Mouse (Mus musculus) bone marrow macrophage, adult 2 months (primary cell): Measurements from ENCODE around the gene Cdc42ep4. TPM values are rescaled to one million over a fixed set of nuclear protein-coding genes. Genes with fewer than 3 reads are reported as not detected.

Experiments
- H3K27ac ChIP-seq: 2 replicates; pipeline ENCODE4 v1.5.1; 2012; ENCODE audit warnings: low read depth, low read length; ENCODE audit not compliant: insufficient read depth
- H3K4me1 ChIP-seq: 2 replicates; pipeline ENCODE4 v1.6.1; 2012; ENCODE audit warnings: low read length; ENCODE audit not compliant: control insufficient read depth, insufficient read depth
- H3K4me3 ChIP-seq: 2 replicates; pipeline ENCODE4 v1.5.1; 2012; ENCODE audit warnings: mild to moderate bottlenecking, low read length, moderate library complexity; ENCODE audit not compliant: insufficient read depth
- CTCF ChIP-seq: IDR thresholded peaks from 2 replicates; pipeline ENCODE4 v1.5.1; 2012; ENCODE audit warnings: low read depth, mild to moderate bottlenecking, low read length, moderate library complexity
- POLR2A ChIP-seq: IDR thresholded peaks from 2 replicates; pipeline ENCODE4 v1.6.1; 2012; ENCODE audit warnings: mild to moderate bottlenecking, low read depth, low read length, borderline replicate concordance
- polyA plus RNA-seq: library from polyadenylated mRNA; stranded (reverse); fragments of >200 nt; gene quantifications from 2 replicates; pipeline ENCODE4 v1.2.4, GENCODE M21; 2012; ENCODE audit not compliant: missing spikeins, insufficient read depth, insufficient read length

Gene Cdc42ep4
- polyA plus RNA-seq, 1 experiment: 20.9 TPM

DNA sequence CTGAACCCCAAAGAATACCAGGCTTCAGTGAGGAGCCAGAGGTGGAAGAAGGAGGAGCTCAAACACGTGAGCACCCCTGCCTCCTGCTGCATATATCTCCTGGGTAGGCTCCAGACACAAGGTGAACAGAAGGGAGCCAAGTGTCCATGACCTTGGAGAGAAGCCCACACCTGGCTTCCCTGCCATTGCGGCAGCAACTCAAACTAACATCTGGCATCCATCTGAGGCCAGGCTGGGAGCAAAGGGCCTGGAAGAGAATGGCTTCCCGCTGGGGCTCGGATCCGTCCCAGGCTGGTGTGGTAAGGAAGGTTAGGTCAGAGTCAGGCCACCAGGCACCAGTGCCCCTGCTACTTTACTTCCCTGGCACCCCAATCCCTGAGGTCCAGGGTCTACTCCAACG is 23.7 kb downstream of the Cdc42ep4 start:
- Histone ChIP-seq H3K4me1 (peaks cover 34% of the 10 kb centered on the region), H3K27ac (no peak overlapping the region), H3K4me3 (no peak overlapping the region)
- no peak for TF ChIP-seq POLR2A
- TF ChIP-seq CTCF: no peak

DNA sequence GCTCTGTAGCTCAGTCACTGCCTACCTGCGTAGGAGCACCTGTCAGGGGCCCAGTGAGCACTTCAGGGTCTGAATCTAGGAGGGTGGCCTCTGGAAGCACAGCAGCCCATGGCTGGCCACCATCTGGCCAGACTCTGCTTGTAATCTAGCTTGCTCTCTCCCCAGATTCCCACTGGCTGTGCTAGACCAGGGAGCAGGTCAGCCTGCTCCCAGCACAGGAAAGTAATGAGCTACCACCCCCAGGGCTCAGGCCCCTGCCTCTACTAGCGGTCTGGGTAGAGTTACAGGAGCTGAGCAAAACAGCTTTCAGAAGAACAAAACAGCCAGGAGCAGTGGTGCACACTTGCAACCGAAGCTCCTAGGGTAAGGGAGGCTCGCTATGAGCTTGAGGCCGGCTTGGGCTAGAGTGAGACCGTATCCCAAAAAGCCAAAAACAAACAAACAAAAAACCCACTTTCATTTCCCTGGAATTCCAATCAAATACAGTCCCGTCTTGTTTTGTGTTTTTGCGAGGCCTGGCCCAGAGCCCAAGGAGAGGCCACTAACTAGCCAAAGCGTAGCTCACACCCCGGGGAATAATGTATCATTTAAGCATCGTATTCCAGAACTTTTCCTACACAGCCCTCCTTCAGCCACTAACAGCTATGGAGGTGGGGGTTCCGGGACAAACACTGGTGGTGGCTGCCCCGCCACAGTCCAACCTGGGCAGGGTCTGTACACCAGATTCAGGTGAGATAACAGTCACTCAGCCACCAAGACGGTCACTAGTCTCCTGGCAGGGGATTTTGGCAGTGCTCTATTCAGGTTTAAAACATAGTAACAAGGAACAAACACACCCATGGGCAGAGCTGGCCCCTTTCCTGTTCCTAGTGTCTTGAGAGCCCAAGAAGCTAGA is 24.4 kb downstream of the Cdc42ep4 start:
- H3K4me3 ChIP-seq: no peak overlapping the region
- no peak overlapping the region for H3K27ac ChIP-seq
- peaks cover 26% of the 10 kb centered on the region for H3K4me1 ChIP-seq
- no peak for TF ChIP-seq CTCF
- TF ChIP-seq POLR2A: no peak

- TF ChIP-seq CTCF (no peak), POLR2A (no peak)
- Histone ChIP-seq H3K27ac (no peak overlapping the region), H3K4me3 (no peak overlapping the region), H3K4me1 (peaks cover 9% of the 10 kb centered on the region)
These were observed 26.2 kb downstream of the Cdc42ep4 start for GRCm38 (mm10) chr11:113725235-113726048.

GRCm38 (mm10) chr11:113722405-113723090 is 29.1 kb downstream of the Cdc42ep4 start:
- H3K27ac ChIP-seq: no peak overlapping the region
- H3K4me1 ChIP-seq: no peaks in the 10 kb centered on the region
- no peak for TF ChIP-seq CTCF
- no peak for TF ChIP-seq POLR2A
- H3K4me3 ChIP-seq: no peak overlapping the region

- Histone ChIP-seq H3K27ac (no peak overlapping the region), H3K4me1 (peaks cover 7% of the 10 kb centered on the region), H3K4me3 (no peak overlapping the region)
- TF ChIP-seq POLR2A (no peak), CTCF (no peak)
These were observed 33.8 kb downstream of the Cdc42ep4 start for GRCm38 (mm10) chr11:113717767-113718424.

DNA sequence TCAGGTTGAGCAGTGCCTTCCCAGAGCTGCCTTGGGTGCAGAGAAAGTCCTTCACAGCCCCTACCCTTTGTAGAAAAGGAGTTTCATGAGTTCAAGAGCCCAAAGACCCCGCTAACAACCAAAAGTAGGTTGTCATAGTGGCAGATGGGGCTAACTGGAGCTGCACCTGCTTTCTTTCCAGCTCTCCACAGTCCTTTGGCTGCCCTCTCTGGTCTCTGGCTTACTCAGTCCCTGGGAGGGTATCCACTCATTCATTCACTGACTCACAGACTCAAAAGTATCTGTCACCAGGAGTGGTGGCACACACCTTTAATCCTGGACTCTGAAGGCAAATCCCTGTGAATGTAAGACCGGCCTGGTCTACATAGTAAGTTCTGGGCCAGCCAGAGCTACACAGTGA is 35.5 kb downstream of the Cdc42ep4 start:
- Histone ChIP-seq H3K4me1 (peaks cover 7% of the 10 kb centered on the region), H3K4me3 (no peak overlapping the region), H3K27ac (no peak overlapping the region)
- no peak for TF ChIP-seq POLR2A
- no peak for TF ChIP-seq CTCF

DNA sequence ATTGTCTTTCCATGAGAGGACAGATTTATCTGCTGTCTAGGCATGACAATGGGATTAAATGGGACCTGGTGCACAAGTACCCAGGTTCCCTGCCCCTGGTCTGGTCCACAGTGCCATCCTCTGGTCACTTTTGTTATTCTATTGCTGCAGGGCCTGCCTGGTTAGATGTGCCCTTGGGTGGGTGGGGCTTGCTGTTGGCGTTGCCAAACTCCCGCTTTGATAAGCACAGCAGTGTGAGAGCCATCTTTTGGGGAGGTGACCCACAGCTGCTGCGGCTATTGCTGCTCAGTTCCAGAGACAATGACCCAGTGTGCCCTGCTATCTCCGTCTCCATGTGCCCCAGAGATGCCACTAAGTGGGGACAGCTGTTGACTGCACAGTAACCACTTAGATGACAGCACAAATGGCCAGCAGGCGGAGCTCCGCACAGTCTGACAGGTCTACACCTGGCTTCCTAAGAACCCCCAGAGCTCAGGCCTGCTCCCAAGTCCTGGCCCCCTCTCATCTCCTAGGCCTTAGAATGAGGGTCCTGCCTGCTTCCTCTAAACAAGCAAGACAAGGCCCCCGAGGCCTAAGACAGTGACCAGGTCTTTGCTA is 36.5 kb downstream of the Cdc42ep4 start:
- TF ChIP-seq POLR2A (no peak), CTCF (no peak)
- Histone ChIP-seq H3K27ac (no peak overlapping the region), H3K4me1 (peaks cover 7% of the 10 kb centered on the region), H3K4me3 (no peak overlapping the region)

DNA sequence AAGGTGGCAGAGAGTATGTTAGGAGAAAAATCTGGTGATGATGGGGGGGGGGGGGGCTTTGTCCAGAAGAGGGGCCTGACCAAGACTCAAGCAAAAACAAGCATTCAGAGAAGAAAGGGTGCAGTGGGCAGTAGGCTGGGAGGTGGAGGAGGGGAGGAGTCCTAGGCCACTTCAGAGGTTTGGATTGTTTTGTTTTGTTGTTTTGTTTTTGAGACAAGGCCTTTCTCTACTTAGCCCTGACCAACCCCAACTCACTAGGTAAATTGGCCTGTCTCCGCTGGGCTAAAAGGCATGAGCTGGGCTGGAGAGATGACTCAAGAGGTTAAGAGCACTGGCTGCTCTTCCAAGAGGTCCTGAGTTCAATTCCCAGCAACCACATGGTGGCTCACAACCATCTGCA is 40.6 kb downstream of the Cdc42ep4 start:
- Histone ChIP-seq H3K27ac (no peak overlapping the region), H3K4me1 (peaks cover 7% of the 10 kb centered on the region), H3K4me3 (no peak overlapping the region)
- no peak for TF ChIP-seq POLR2A
- TF ChIP-seq CTCF: no peak
